Mouse (Mus musculus) kidney, adult 9 months (tissue): ENCODE results near the gene Cyp2b10.
A peak's percentile ranks its signal among the peaks of the same experiment; 100 is the strongest.

ENCODE experiments used
- DNase-seq: peaks from one replicate; pipeline ENCODE4 v3.0.0; 2022

The Cyp2b10 gene

DNA sequence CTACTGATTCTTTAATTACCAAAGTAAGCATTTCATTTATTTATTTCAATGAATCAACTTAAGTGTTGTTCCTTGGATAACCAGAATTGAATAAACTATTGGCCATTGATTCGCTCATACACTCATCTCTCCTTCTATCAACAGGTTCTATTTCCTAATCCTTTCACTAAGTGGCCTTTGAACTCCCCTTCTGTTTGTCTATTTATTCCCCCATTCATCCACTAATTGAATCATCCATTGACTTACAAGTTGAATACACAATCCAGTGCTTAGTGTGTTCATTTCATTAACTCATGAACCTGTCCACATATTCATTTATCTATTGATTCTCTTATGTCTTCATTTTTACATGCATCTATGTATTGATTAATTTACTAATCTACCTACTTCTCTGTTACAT is 18.7 kb downstream of the Cyp2b10 start:
- no peak for DNase-seq

DNA sequence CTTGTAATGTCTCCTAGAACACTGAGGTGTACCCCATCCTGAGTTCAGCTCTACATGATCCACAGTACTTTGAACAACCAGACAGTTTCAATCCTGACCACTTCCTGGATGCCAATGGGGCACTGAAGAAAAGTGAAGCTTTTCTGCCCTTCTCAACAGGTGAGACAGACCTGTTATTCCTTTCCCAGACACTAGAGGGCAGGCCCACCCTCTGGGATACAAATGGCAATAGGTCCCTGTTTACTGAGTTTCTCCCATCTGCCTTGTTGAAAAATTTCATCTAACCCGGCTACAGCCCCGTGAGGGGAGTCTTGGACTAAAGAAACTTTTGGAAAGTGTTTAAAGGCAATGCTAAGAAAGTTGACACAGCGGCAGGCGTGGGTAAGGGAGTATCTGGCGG is 19.9 kb downstream of the Cyp2b10 start:
- peak; percentile 50 for DNase-seq

DNA sequence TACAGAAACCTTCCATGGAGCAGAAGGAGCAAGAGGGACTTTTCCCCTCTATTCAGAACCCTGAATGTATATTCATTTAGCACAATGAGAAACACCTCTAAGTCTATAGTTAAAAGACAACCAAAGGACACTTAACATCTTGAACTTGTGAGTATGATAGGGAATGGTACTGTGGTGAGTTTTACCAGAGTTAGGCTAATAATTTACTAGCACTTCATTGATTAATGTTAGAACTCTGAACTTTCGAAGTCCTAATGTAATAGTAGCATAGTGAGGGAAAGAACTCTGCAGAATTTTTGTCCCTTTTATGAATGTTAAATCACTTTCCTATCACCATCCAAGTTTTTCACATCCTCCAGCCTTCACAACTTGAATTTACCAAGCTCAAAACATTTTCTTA is 22.0 kb downstream of the Cyp2b10 start:
- DNase-seq, result peak; percentile 38

- DNase-seq, result no peak
Measured at GRCm38 (mm10) chr7:25945274-25945673, 47.9 kb downstream of the Cyp2b10 start.
